Comparison of ENCODE assay signal across 18 mouse cellular contexts in the genomic region with DNA sequence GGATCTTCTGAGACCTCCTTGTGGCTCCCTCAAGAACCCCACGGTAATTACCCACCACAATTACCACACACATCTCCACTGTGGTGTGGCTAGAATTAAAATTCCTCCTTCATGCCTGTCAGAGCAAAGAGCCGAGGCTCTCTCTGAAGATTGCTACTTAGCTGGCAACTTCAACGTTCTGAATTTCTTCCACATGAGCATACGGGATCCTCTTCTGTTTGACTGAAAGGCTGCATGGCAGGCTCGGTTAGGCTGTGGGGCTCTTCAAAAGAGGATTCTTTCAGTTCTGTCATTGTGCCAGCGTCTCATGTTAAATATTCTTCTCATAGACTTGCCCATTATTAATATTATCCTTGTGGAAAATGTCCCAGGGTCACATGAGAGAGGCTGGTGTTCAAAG.
"Had no signal": no experiment of that assay in that cellular context is flagged by ENCODE, and none has a peak within 500 bp of the region (broad histone marks: within the 10 kb centered on the region; RNA-seq: fewer than 3 reads in every experiment).

No protein-coding gene starts in this region.

- H3K4me1 ChIP-seq: midbrain, embryonic 10.5 days; midbrain, embryonic 12.5 days; neural tube, embryonic 13.5 days; neural tube, embryonic 15.5 days had no signal

- H3K9me3 ChIP-seq: midbrain, embryonic 10.5 days; midbrain, embryonic 12.5 days; neural tube, embryonic 13.5 days; neural tube, embryonic 15.5 days had no signal

- DNase-seq: lung, adult 18-20 months; lung, embryonic 14.5 days; lung, postnatal 10 days; lung, postnatal 4 days; midbrain, embryonic 14.5 days; right cerebral cortex, adult 18-20 months; right cerebral cortex, postnatal 25 days; right cerebral cortex, postnatal 4 days; spleen, adult 18-20 months; thymus, adult 18-20 months; thymus, postnatal 25 days; thymus, postnatal 4 days had no signal

- H3K4me3 ChIP-seq: midbrain, embryonic 10.5 days; midbrain, embryonic 12.5 days; myocyte; neural tube, embryonic 13.5 days; neural tube, embryonic 15.5 days had no signal

- ATAC-seq: midbrain, embryonic 16.5 days had no signal

- H3K27ac ChIP-seq: midbrain, embryonic 10.5 days; midbrain, embryonic 12.5 days; neural tube, embryonic 13.5 days; neural tube, embryonic 15.5 days had no signal

- H3K36me3 ChIP-seq: midbrain, embryonic 10.5 days; midbrain, embryonic 12.5 days; neural tube, embryonic 13.5 days; neural tube, embryonic 15.5 days had no signal

- H3K4me2 ChIP-seq: lung, embryonic 14.5 days; midbrain, embryonic 12.5 days; neural tube, embryonic 13.5 days; neural tube, embryonic 15.5 days had no signal

- H3K9ac ChIP-seq: lung, embryonic 14.5 days; midbrain, embryonic 12.5 days; neural tube, embryonic 13.5 days; neural tube, embryonic 15.5 days had no signal

- H3K27me3 ChIP-seq: neural tube, embryonic 13.5 days; neural tube, embryonic 15.5 days had no signal
